Mouse (Mus musculus) limb, embryonic 12.5 days (tissue): ENCODE data around the gene Pkn2. TPM values are rescaled to one million over a fixed set of nuclear protein-coding genes. Genes with fewer than 3 reads are reported as not detected.
A peak's percentile ranks its signal among the peaks of the same experiment; 100 is the strongest.

ENCODE experiments used
- ATAC-seq: fragments of 200-750 bp; cut with Nextera tagmentation; 2 replicates; pipeline ENCODE4 v1.8.0; 2017; ENCODE audit warnings: low read depth, moderate TSS enrichment; ENCODE audit not compliant: insufficient number of reproducible peaks, insufficient read depth, low FRiP score, low TSS enrichment
- H3K27ac ChIP-seq: fragments of 300-500 bp; sonication (generic); 2 replicates; pipeline ENCODE4 v1.5.1; 2016; ENCODE audit warnings: mild to moderate bottlenecking, moderate library complexity
- H3K27me3 ChIP-seq: fragments of 300-500 bp; sonication (generic); 2 replicates; pipeline ENCODE4 v1.6.1; 2016; ENCODE audit warnings: mild to moderate bottlenecking, moderate library complexity
- H3K36me3 ChIP-seq: fragments of 300-500 bp; sonication (generic); 2 replicates; pipeline ENCODE4 v1.6.1; 2016; ENCODE audit warnings: mild to moderate bottlenecking, moderate library complexity
- H3K4me1 ChIP-seq: fragments of 300-500 bp; sonication (generic); replicated peaks from 2 replicates; pipeline ENCODE4 v1.6.1; 2016
- H3K4me2 ChIP-seq: fragments of 300-500 bp; sonication (generic); 2 replicates; pipeline ENCODE4 v1.6.1; 2016; ENCODE audit warnings: mild to moderate bottlenecking, moderate library complexity
- H3K4me3 ChIP-seq: fragments of 300-500 bp; sonication (generic); replicated peaks from 2 replicates; pipeline ENCODE4 v1.5.1; 2016; ENCODE audit warnings: mild to moderate bottlenecking
- H3K9ac ChIP-seq: fragments of 300-500 bp; sonication (generic); replicated peaks from 2 replicates; pipeline ENCODE4 v1.6.1; 2016; ENCODE audit warnings: mild to moderate bottlenecking, moderate library complexity
- H3K9me3 ChIP-seq: fragments of 300-500 bp; sonication (generic); 2 replicates; pipeline ENCODE4 v1.6.1; 2016; ENCODE audit warnings: mild to moderate bottlenecking, moderate library complexity
- WGBS: fragments of 180-500 bp; shearing (Covaris S2); methylation state at CpG from one replicate; pipeline ENCODE4 v1.1.7; 2016; 5-methylcytosine and 5-hydroxymethylcytosine counted together
- polyA plus RNA-seq: library from polyadenylated mRNA; unstranded; fragments of >200 nt; fragmentation: Nextera tagmentation; extraction: Ambion mirVana; gene quantifications from 2 replicates; pipeline ENCODE4 v1.2.1, GENCODE M21; 2016

Gene Pkn2
- polyA plus RNA-seq: 60.3 and 68.5 TPM in 2 replicates

DNA sequence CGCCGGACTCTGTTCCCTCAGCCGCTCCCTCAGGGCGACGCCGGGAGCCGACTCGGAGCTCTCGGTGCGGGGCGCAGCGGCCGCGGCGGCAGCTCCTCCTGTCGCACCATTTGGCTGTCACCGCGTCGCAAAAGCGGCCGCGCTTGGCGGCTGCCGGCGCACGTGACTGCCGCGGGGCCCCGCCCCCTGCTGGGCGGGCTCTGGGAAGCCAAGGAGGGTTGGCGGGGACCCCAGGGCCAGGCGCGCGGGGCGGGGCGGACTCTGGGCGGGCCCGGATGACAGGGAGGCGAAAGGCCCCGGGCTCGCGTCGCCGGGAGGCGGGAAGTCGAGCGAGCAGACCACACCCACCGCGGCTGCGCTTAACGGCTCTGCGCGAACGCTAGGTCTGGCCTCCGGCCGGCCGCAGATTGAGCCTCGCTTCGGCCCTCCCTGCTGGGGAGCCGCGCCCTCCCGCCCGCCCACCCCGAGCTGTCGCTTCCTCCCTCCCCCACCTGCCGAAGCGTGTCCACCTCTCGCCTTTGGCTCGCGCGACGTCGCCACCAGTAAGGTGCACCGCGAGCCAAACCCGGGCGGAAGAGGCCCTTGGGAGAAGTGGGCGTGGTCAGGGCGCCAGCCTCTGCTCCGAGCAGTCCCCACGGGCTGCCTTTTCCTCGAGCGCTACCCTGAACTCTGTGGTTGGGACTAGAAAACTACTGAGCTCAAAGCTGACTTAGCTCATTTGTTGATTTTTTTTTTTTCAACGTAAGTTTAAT is at the start of gene Pkn2:
Gene Pkn2 (minus strand): TSS at position 133 of the 752 bp plus-strand sequence.
- peak within 1 kb of the TSS; percentile 99 for H3K4me3 ChIP-seq
- ATAC-seq: peak; percentile 99
- H3K27ac ChIP-seq: peak within 1 kb of the TSS; percentile 97
- H3K27me3 ChIP-seq: no peaks in the 10 kb centered on the region
- H3K9me3 ChIP-seq: no peaks in the 10 kb centered on the region
- peak within 1 kb of the TSS; percentile 59 for H3K4me2 ChIP-seq
- peaks cover 5% of the 10 kb centered on the region for H3K4me1 ChIP-seq
- no peaks in the 10 kb centered on the region for H3K36me3 ChIP-seq
- H3K9ac ChIP-seq: peak within 1 kb of the TSS; percentile 98
- WGBS: under 1% methylated on average over 65 of the region's 84 CpGs

DNA sequence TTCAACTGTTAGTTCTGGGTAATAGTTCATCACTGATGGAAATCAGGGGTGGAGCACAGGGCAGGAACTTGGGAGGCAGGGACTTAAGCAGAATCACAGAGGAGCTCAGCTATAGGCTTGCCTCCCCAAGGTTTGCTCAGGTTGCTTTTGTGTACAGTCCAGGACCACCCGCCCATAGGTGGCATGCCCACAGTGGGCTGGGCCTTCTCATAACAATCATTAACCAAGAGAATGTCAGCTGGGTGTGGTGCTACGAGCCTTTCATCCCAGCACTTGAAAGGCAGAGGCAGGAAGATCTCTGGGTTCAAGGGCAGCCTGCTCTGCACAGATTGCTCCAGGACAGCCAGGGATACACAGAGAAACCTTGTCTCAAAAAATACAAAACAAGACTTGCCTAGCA is 48.1 kb upstream of the Pkn2 start:
- Histone ChIP-seq H3K27ac (no peak overlapping the region), H3K36me3 (no peaks in the 10 kb centered on the region), H3K4me1 (no peaks in the 10 kb centered on the region), H3K9ac (no peak overlapping the region), H3K4me3 (no peak overlapping the region), H3K9me3 (no peaks in the 10 kb centered on the region), H3K4me2 (no peak overlapping the region), H3K27me3 (no peaks in the 10 kb centered on the region)
- ATAC-seq: no peak
- 71% methylated on average over 2 of the region's 2 CpGs for WGBS

DNA sequence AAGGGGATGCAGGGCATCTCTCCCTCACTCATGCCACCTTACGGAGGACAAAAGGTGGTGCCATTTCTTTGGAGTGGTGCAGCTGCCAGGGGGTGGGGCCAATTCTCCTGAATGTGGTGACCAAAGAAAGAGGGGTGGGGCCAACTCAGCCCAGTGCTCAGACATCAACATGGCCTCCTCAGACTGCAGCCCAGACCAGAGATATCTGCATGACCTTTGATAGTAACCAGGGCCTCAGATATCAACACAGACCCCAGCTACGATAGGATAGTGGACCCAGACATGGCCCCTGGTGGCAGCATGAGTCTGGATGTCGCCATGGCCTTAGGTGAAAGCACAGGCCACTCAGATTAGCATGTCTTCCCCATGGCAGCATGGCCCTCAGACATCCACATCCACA is 45.5 kb upstream of the Pkn2 start:
- no peak overlapping the region for H3K4me3 ChIP-seq
- no peaks in the 10 kb centered on the region for H3K4me1 ChIP-seq
- H3K27ac ChIP-seq: no peak overlapping the region
- no peaks in the 10 kb centered on the region for H3K9me3 ChIP-seq
- H3K36me3 ChIP-seq: no peaks in the 10 kb centered on the region
- no peak overlapping the region for H3K9ac ChIP-seq
- no peaks in the 10 kb centered on the region for H3K27me3 ChIP-seq
- 85% methylated on average over 3 of the region's 3 CpGs for WGBS
- ATAC-seq: no peak
- no peak overlapping the region for H3K4me2 ChIP-seq

GRCm38 (mm10) chr3:142924831-142925348 is 43.1 kb upstream of the Pkn2 start:
- Histone ChIP-seq H3K4me3 (no peak overlapping the region), H3K9ac (no peak overlapping the region), H3K4me1 (no peaks in the 10 kb centered on the region), H3K36me3 (no peaks in the 10 kb centered on the region), H3K27me3 (no peaks in the 10 kb centered on the region), H3K4me2 (no peak overlapping the region), H3K27ac (no peak overlapping the region), H3K9me3 (no peaks in the 10 kb centered on the region)
- WGBS: 81% methylated on average over 2 of the region's 2 CpGs
- ATAC-seq: no peak

DNA sequence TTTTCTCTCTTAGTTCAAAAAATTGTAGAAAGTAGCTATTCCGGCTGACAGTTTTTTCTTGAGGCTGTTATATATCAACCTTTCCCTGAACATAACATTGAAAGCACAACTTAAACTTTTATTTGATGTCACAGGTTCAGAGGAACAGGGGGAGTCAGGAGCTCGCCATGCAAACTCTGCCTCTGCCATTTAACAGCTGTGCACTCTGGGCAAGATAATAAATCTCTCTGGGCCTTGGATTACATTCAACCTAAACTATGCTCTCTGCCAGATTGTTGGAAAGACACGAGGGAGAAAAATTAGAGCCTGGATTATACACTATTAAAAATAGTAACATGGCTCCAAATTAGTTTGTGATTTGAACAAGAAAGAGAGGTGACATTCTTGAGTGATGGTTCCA is 37.3 kb upstream of the Pkn2 start:
- Histone ChIP-seq H3K4me1 (no peaks in the 10 kb centered on the region), H3K36me3 (no peaks in the 10 kb centered on the region), H3K9me3 (no peaks in the 10 kb centered on the region), H3K27ac (no peak overlapping the region), H3K9ac (no peak overlapping the region), H3K4me2 (no peak overlapping the region), H3K4me3 (no peak overlapping the region), H3K27me3 (no peaks in the 10 kb centered on the region)
- ATAC-seq: no peak
- 49% methylated on average over 3 of the region's 3 CpGs for WGBS

DNA sequence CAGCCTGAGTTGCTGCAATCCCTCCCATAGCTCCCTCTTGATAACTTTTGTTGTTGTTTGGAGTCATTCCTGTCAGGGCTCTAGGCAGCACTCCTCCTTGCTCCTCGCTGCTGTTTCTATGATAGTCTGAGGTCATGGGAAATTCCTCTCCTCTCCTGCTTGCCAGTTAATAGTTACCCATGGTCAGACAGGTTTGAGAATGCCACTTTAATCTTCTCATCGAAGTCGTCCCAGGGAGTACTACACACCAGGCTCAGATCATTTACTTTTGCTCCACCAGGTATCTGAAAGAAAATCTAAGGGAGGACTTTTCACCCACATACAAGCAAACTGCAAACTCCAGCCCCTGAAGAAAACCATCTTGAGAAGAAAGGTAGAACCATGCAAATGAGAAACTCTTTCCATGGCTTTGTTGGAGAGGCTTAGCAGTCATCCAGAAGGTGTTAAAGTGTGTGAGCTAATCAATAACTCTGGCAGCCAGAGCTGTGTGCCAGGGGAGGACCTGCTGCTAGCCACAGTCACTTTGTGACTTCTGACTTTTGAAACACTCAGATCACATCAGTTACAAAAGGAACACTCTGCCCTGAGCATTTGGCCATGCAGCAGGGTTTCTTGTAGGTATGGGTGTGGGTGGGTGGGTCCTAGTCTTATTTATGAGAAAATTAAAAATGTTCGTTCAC is 36.1 kb upstream of the Pkn2 start:
- Histone ChIP-seq H3K27me3 (no peaks in the 10 kb centered on the region), H3K36me3 (no peaks in the 10 kb centered on the region), H3K4me1 (no peaks in the 10 kb centered on the region), H3K9ac (no peak overlapping the region), H3K4me2 (no peak overlapping the region), H3K9me3 (no peaks in the 10 kb centered on the region), H3K27ac (no peak overlapping the region), H3K4me3 (no peak overlapping the region)
- WGBS: 66% methylated on average over 4 of the region's 4 CpGs
- no peak for ATAC-seq

GRCm38 (mm10) chr3:142917171-142917570 is 35.4 kb upstream of the Pkn2 start:
- Histone ChIP-seq H3K4me3 (no peak overlapping the region), H3K27ac (no peak overlapping the region), H3K36me3 (no peaks in the 10 kb centered on the region), H3K9me3 (no peaks in the 10 kb centered on the region), H3K9ac (no peak overlapping the region), H3K4me1 (no peaks in the 10 kb centered on the region), H3K4me2 (no peak overlapping the region), H3K27me3 (no peaks in the 10 kb centered on the region)
- no peak for ATAC-seq
- 89% methylated on average over 4 of the region's 4 CpGs for WGBS

GRCm38 (mm10) chr3:142913295-142913694 is 31.5 kb upstream of the Pkn2 start:
- Histone ChIP-seq H3K27ac (no peak overlapping the region), H3K4me3 (no peak overlapping the region), H3K36me3 (no peaks in the 10 kb centered on the region), H3K9ac (no peak overlapping the region), H3K4me2 (no peak overlapping the region), H3K4me1 (no peaks in the 10 kb centered on the region), H3K27me3 (no peaks in the 10 kb centered on the region), H3K9me3 (no peaks in the 10 kb centered on the region)
- WGBS: 80% methylated on average over 1 of the region's 1 CpGs
- no peak for ATAC-seq

- Histone ChIP-seq H3K27ac (no peak overlapping the region), H3K27me3 (no peaks in the 10 kb centered on the region), H3K36me3 (no peaks in the 10 kb centered on the region), H3K9me3 (no peaks in the 10 kb centered on the region), H3K4me3 (no peak overlapping the region), H3K9ac (no peak overlapping the region), H3K4me2 (no peak overlapping the region), H3K4me1 (no peaks in the 10 kb centered on the region)
- ATAC-seq: no peak
- 85% methylated on average over 2 of the region's 2 CpGs for WGBS
Observed at GRCm38 (mm10) chr3:142899683-142900082, 17.9 kb upstream of the Pkn2 start.

- no peaks in the 10 kb centered on the region for H3K27me3 ChIP-seq
- ATAC-seq: no peak
- H3K9me3 ChIP-seq: no peaks in the 10 kb centered on the region
- H3K9ac ChIP-seq: no peak overlapping the region
- H3K4me2 ChIP-seq: no peak overlapping the region
- no peaks in the 10 kb centered on the region for H3K4me1 ChIP-seq
- H3K4me3 ChIP-seq: no peak overlapping the region
- H3K36me3 ChIP-seq: no peaks in the 10 kb centered on the region
- 85% methylated on average over 8 of the region's 8 CpGs for WGBS
- no peak overlapping the region for H3K27ac ChIP-seq
Observed at GRCm38 (mm10) chr3:142898949-142899396, 17.2 kb upstream of the Pkn2 start.

DNA sequence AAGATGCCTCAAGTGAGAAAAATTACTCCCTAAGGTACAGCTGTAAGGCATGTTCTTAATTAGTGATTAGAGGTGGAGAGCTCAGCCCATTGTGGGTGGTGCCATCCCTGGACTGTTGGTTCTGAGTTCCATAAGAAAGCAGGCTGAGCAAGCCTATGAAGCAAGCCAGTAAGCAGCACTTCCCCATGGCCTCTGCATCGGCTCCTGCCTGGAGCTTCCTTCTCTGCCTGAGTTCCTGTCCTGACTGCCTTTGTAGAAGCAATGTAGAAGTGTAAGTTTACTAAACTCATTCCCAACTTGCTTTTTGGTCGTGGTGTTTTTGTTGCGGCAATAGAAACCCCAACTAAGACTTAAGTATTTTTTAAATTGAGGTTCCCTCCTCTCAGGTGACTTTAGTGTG is 8.6 kb upstream of the Pkn2 start:
- Histone ChIP-seq H3K36me3 (no peaks in the 10 kb centered on the region), H3K4me2 (no peak overlapping the region), H3K27ac (no peak overlapping the region), H3K9me3 (no peaks in the 10 kb centered on the region), H3K4me1 (no peaks in the 10 kb centered on the region), H3K4me3 (no peak overlapping the region), H3K9ac (no peak overlapping the region), H3K27me3 (no peaks in the 10 kb centered on the region)
- WGBS: 88% methylated on average over 3 of the region's 3 CpGs
- ATAC-seq: no peak
